Mouse (Mus musculus) embryonic stem cell, embryonic (primary cell): ENCODE measurements around the gene B3gnt2.

Experiments used
- CTCF ChIA-PET, 4 experiments: fragments of 300-600 bp in 2 of 4; fragments of 350-600 bp in 2 of 4; sonication (Branson Sonifier 250); formaldehyde crosslinking; loops; one replicate each; lab custom pipeline; 2022; ENCODE audit warnings: inconsistent platforms in 2 of 4; lab: Charles Lee
- POLR2A ChIA-PET, 4 experiments: fragments of 300-600 bp in 2 of 4; fragments of 350-600 bp in 2 of 4; sonication (Branson Sonifier 250); formaldehyde crosslinking; loops; one replicate each; lab custom pipeline; 2022; ENCODE audit warnings: antibody characterized with exemption in 4 of 4, inconsistent platforms in 1 of 4; lab: Charles Lee

B3gnt2 gene

DNA sequence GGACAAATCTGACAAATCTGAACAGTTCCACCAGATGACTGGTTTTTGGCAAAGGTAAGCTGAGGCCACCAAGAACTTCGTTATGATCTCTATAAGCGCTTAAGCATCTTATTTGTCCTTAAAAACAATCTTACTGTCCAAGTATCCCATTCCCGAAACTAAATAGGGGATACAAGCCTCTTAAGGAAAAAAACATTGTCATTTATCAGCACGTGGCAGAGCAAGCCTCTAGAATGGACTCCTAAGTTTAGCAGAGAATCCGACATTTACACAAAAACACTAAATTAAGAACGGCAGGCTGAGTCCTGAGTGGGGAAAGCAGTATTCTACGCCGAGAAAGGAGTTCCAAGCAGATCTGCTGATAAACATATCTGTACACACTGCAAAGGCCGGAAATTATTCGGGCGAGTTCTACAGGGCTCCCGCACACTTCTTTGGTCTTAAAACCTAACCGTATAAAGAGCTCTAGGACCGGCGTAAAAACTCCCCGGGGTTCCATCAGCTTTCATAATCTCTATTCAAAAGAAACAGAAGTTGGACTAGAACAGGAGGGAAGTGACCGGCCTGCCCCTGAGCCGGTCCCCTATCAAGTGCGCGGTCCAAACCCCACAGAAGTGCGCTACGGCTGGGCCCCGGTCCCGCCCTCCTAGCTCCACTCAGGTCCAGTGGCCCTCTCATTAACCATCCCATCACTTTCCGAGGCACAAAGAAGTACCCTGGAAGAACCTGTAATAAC lies 2.9 kb downstream of the B3gnt2 start:
- ChIA-PET CTCF (interaction anchor here in 2 of 4 experiments (1.5 to 2.3 kb wide), 2 partner anchors 12 to 92 kb away, joined by 3 to 5 read pairs; no protein-coding TSS in a partner anchor), POLR2A (interaction anchor here in 3 of 4 experiments (0.7 to 15.3 kb wide), 37 partner anchors 9 to 1618 kb away, joined by 3 to 437 read pairs (median 5); partner anchors contain the start of genes Cct4 (in 1 of the 3) and Xpo1 (in 1 of the 3))

DNA sequence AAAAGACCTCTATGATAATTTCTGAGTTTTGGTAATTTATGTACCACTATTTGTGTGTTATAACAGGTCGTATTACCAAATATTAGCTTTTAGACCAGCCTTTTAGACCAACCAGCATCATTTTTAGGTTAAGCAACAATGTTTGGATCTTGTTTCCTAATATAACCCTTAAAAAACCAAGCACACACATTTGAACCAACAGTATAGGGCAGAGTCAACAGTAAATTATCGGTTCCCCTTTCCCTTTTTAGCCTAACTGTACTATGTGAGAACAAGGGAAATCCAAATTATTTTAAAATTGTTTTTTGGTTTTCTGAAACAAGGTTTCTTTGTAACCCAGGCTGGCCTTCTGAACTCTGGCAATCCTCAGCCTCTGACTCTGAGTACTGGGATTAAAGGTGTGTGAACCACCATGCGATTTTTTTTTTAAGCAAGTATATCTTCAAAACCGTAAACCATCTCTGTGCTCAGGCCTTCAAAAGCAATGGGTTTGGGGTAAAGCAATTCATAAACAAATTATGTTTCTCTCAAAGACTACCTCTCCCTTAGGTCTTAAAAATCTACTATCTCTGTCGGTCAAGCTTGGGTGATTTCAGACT lies 3.6 kb downstream of the B3gnt2 start:
- ChIA-PET CTCF (no interaction called here), POLR2A (interaction anchor here in 3 of 4 experiments (0.6 to 15.3 kb wide), 12 partner anchors 10 to 1823 kb away, joined by 4 to 437 read pairs (median 15); no protein-coding TSS in a partner anchor)

DNA sequence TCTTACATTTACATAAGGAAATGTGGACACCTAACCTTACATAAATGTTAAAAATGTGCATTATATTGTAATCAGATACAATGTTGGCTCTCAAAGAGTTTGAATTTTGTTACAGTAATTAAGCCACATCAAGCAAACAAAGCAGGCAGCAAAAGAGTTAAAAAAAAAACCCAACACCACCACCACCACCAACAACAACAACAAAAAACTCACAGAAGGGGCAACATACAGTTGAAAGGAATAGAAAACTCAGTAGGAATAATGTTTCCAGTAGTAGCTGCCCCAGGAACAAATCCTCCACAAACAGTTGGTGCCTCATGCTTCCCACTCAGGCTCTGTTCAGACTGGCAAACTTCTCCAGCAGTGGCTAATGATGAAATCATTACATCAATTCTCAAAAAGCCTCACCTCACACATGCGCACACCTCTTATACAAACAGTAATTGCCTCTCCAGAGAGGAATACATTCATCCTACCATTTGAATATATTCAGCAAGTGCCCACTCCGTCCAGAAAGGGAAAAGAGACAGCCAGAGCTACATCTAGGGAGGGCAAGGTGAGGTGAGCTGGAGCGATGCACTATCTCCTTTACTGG lies 4.3 kb downstream of the B3gnt2 start:
- ChIA-PET POLR2A (interaction anchor here (0.6 to 15.3 kb wide), 10 partner anchors 11 to 1822 kb away, joined by 3 to 437 read pairs (median 9); no protein-coding TSS in a partner anchor), CTCF (interaction anchor here in 3 of 4 experiments (0.5 to 1.7 kb wide), 3 partner anchors 11 to 57 kb away, joined by 3 to 8 read pairs (median 4); no protein-coding TSS in a partner anchor)

DNA sequence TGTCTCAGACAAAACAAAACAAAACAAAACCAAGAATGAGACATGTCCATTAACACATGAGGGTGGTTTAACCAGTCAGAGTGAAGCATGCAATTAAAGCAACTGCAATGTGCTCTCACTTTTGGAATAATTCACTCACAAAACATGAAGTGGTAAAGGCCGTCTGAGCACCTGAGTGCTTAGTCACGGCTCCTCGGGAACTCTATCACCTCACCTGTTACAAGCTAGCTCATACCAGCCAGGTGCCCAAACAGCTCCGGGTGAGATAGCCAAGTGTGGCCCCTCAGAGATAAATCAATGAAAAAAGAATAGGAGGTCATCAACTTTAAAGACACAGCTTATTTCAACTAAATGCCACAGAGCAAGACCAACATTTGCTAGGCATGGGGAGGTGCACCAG lies 6.2 kb downstream of the B3gnt2 start:
- CTCF ChIA-PET = interaction anchor here in 2 of 4 experiments (1.2 to 1.7 kb wide), 3 partner anchors 9 to 55 kb away, joined by 3 to 4 read pairs (median 4); no protein-coding TSS in a partner anchor
- POLR2A ChIA-PET = interaction anchor here in 3 of 4 experiments (0.6 to 15.3 kb wide), 11 partner anchors 9 to 94 kb away, joined by 3 to 437 read pairs (median 6); no protein-coding TSS in a partner anchor

DNA sequence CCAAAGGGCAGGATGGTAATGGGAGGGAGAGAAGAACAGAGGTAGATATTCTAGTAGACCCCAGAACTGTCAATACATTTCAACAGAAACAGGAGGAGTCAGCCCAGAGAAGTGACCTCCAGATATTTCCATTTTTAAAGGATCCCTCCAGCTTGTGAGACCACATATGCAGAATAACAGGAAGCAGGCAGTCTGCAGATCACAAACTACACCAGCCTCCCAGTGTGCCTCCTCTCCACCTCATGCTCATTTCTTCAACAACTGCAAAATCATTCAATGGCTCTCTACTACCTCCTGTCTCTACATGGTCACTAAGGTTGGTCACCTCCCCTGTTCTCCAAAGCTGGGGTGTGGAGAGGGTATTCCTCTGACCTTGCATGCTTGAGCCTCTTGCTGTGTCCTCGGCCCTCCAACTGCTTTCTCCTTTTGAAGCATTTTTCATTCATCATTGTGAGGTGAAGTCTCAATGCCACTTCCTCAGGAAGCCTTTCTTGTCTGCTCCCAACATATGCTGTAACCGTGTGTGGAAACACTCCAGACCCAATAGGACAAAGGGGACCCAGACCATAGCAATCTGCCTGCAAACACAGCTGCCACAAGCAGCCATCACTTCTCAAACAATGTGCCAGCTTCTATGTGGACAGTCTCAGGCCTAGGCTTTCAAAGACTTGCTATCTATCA lies 7.1 kb downstream of the B3gnt2 start:
- ChIA-PET POLR2A (interaction anchor here (0.6 to 15.3 kb wide), 8 partner anchors 10 to 645 kb away, joined by 3 to 437 read pairs (median 5); no protein-coding TSS in a partner anchor), CTCF (no interaction called here)

DNA sequence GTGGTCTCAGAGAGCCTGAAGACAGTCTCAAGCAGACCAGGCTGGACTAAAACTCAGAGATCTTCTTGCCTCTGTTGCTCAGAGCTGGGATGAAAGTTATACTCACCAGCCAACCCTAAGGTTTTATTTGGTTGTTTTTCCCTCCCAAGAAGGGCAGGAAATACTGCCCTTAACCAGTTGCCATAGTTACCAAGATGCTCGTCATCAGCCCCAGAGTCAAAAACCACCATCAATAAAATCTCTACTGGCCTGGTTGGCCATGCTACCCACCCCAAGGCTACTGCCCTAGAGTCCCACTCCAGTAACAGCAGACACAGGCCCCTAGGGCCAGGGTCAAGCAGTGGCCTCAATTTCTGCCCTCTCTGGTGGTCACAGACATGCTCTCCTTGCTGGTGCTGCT lies 8.3 kb downstream of the B3gnt2 start:
- ChIA-PET CTCF (no interaction called here), POLR2A (interaction anchor here in 2 of 4 experiments (0.6 to 15.3 kb wide), 8 partner anchors 10 to 231 kb away, joined by 3 to 437 read pairs (median 4); no protein-coding TSS in a partner anchor)

DNA sequence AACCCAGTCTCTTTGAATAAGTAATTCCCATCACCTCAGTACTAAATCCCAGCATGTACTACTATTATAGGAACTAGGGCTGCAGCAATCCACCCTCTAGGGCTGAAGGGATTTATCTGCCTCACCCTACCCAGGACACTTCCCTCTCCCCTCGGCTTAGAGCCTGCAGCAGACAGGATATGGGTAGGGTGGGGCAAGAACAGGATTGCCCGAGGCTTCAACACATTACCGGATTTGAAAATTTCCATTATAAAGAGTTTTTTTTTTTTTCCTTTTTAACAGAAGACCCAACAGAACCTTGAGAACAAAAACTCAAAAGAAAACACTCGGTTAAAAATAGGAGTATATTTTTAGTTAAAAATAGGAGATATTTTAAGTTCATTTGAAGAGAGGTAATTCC lies 9.3 kb downstream of the B3gnt2 start:
- ChIA-PET POLR2A (interaction anchor here in 3 of 4 experiments (0.7 to 15.3 kb wide), 9 partner anchors 8 to 130 kb away, joined by 3 to 437 read pairs (median 3); no protein-coding TSS in a partner anchor), CTCF (interaction anchor here in 2 of 4 experiments (0.6 to 0.7 kb wide), 2 partner anchors 9 to 46 kb away, joined by 3 to 4 read pairs; partner anchors contain the start of gene B3gnt2 (in 1 of the 2))

DNA sequence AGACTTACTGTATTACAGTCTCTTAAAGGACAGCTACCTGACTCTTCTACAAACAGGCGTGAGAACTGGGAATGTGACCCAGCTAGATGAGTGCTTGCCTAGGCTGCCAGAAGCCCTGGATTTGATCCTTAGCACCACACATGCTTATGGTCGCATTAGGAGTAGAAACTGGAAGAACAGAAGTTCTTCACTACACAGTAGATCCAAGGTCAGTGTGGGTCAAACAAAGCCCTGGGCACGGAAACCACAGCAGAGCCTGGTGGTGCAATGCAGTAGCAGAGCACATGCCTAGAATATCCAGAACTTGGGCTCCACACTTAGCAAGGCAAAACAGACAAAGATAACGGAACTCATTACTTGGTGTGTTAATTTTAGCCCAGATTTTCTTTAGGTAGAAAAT lies 10.7 kb downstream of the B3gnt2 start:
- CTCF ChIA-PET = no interaction called here

DNA sequence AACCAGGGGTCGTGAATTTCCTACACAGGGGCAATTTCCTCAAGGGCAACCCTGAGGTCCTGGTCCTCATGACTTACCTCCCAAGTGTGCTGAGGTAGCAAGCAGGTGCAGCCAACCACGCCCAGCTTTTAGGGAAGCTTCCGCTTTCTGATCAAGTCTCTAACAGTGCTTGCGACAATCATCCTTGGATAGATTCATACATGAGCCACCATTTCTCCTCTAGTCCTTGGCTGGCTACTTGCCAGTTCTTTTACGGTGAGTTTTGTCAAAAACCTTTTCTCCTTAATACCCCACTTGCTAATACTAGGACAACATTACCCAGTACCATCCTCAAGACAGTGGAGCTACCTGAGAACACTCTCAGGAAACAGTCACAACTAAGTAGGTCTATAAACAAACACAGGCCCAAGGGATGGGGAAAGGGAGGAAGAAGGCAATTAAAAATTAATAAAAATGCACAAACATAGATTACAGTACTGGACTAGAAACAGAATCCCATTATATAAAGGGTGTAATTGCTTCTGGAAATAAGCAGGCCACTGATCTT lies 12.0 kb downstream of the B3gnt2 start:
- POLR2A ChIA-PET = interaction anchor here (0.6 to 30.7 kb wide), 15 partner anchors 9 to 238 kb away, joined by 3 to 437 read pairs (median 4); partner anchors contain the start of gene B3gnt2 (in 2 of the 4)
- CTCF ChIA-PET = interaction anchor here in 1 of 4 experiments (0.8 kb wide), 1 partner anchor 8 kb away, joined by 3 read pairs; no protein-coding TSS in a partner anchor

More for the DNA sequence above, 10.7 kb downstream of the B3gnt2 start:
- POLR2A ChIA-PET = interaction anchor here in 2 of 4 experiments (0.9 to 30.7 kb wide), 8 partner anchors 9 to 99 kb away, joined by 3 to 437 read pairs (median 4); partner anchors contain the start of gene B3gnt2 (in 1 of the 2)

DNA sequence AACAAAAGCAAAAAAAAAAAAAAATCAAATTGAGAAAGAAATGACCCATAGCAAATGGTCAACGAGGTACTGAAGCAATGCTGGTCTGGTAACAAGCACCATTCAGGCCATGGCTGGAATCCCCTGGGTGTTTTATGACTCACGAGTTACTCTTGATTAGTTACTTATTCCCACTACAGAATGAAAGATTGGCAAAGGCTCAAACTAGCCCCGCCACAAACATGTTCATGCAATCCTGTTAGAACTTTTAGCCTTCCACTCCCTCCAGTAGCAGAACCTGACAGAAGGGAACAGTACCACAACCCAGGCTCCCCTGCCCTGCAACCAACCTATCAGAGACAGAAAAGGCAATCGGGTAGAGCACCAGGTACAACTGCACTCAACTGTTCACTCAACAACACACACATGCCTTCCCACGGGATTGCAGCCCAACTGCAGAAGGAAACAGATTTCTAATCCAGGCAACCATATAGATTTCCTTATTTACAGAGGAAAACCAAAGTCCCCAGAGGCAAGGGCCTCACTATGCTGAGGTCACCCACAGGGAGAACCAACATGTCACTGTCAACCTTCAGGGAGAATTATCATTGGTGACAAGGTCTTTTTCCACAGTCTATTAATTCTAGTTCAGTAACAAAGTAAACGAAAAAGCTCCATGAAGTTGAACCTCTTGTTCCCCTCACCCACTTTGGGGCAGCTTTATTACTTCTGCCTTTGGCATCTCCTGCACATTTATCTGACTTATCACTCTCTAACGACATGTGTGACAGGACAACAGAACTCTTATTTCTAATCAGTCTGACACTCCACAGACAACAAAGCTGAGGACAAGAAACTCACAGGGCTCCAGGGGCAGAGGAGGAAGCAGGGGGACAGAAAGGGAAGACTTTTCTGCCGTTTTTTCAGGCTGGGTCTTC lies 12.8 kb downstream of the B3gnt2 start:
- ChIA-PET POLR2A (interaction anchor here (0.6 to 30.7 kb wide), 15 partner anchors 8 to 238 kb away, joined by 3 to 437 read pairs (median 4); partner anchors contain the start of gene B3gnt2 (in 2 of the 4)), CTCF (no interaction called here)

DNA sequence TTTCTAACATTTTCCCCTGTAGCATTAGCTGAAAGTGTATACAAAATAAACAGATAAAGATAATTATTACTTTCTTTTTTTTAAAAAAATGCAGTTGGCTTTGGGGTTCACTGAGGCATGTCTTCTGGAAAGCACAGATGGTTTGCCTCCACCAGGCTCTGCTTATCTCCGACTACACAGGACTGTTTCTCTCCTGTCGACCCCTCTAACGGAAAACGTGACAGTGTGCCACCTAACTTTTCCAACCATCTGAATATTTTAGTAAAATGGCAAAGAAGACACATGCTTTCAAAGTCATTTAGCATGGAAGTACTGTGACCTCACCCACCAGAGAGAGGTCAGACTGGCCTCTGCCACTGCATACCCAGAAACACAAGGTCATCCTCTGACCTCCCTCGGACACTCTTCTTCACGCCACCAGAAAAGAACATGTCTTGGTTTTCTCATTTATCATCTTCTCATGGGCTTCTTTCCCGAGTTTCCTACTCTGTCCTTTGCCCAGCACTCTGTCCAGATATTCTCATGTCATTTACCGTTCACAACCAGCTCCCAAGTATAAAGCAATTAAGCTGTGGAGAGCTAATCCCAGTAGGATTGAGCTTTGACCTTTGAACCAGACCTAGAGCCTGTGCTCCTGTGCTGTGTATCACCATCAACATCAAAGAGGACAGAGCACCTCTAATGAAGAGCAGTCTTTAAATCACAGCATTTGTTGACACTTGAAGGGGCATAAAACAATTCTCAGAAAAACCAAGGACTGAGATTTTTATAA lies 13.6 kb downstream of the B3gnt2 start:
- ChIA-PET POLR2A (interaction anchor here in 3 of 4 experiments (0.6 to 30.7 kb wide), 9 partner anchors 11 to 233 kb away, joined by 3 to 437 read pairs (median 10); partner anchors contain the start of gene B3gnt2 (in 2 of the 3)), CTCF (no interaction called here)

DNA sequence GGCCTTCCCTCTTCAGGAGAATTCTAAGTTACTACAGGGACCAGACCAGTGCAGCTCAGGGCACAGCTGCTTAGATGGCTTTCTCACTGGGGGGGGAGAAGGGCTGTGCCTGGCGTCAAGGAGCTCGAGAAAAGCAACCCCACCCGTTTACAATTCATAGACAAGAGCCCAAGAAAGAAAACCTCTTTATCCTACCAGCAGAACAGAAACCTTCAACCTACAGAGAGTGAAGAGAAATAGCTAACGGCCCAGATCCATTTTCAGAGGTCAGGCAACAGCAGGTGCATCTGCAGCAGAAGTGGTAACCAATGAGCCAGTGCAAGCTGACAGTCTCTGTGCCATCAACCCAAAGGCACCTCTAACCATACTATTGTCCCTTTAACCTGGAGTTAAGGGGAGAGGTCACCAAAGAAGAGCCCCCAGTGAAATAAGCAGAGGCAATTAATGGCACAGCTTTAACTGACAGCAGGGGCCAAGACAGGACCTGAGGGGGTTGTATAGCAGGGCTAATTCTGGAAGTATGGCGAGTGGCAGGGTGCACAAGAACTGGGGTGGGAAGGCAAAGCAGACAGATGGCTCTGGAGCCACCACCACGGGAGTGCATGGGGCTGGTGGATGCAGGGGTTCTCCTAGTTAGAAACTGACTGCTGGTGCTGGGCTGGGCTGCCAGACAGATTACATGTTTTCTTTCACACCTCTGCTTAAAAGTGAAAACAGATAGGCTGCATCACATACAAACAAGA lies 14.5 kb downstream of the B3gnt2 start:
- ChIA-PET CTCF (interaction anchor here in 3 of 4 experiments (0.7 to 1.2 kb wide), 4 partner anchors 9 to 857 kb away, joined by 3 to 6 read pairs (median 4); no protein-coding TSS in a partner anchor), POLR2A (interaction anchor here in 3 of 4 experiments (0.6 to 30.7 kb wide), 20 partner anchors 9 to 225 kb away, joined by 3 to 437 read pairs (median 6); partner anchors contain the start of gene B3gnt2 (in 2 of the 3))

DNA sequence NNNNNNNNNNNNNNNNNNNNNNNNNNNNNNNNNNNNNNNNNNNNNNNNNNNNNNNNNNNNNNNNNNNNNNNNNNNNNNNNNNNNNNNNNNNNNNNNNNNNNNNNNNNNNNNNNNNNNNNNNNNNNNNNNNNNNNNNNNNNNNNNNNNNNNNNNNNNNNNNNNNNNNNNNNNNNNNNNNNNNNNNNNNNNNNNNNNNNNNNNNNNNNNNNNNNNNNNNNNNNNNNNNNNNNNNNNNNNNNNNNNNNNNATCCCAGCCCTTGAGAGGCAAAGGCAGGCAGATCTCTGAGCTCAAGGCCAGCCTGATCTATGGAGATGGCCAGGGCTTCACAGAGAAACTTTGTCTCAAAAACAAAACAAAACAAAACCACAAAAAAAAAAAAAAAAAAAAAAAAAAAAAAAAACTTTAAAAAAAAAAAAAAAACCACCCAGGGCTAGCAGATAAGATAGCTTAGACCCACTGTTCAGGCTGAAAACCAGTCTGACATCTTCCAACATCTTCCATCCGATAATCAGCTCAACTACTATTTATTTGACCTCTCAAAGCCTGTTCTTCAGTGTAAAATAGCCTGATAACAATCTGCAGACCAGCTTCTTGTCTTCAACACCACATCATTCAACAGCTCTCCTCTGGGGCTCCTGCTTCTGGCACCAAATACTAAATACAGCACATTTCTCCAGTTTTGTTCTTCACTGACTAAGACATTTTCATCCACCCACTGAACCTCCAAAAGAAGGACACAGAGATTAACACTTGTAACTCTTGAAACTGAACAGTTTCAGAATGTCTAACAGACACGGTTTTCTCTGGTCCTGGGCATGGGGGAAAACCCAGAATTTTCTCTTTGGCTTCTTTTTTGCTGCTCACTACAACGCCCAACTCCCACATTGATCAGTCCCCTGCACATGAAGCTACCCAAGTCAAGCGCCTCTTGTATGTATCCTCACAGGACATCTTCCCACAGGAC lies 15.7 kb downstream of the B3gnt2 start:
- CTCF ChIA-PET = interaction anchor here (0.6 to 1.2 kb wide), 7 partner anchors 10 to 1210 kb away, joined by 3 to 6 read pairs (median 4); partner anchors contain the start of gene B3gnt2 (in 1 of the 4)

More for the DNA sequence above, 15.7 kb downstream of the B3gnt2 start:
- POLR2A ChIA-PET = interaction anchor here in 3 of 4 experiments (0.6 to 30.7 kb wide), 28 partner anchors 8 to 231 kb away, joined by 3 to 437 read pairs (median 4); partner anchors contain the start of gene B3gnt2 (in 2 of the 3)
